In the genomic region with DNA sequence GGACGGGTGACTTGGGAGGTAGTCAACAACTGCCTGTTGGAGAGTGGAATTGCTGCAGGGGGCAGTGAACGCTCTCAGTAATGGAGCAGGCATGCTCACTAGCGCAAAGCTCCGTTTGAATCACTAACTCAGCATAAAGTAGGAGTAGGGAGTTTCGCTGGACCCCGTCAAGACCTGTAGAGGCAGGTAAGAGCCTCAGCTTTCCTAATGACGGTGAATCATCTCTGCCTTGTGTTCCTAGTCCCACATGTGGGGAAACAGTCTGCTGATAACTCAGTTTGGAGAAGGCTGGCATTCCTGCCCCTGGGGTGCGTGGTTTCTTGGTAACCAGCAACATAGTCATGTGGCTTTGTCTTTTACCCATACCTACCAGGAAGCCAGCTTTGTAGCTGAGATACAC, we compare ENCODE assay signal across 8 mouse cellular contexts. TPM values are rescaled to one million over a fixed set of nuclear protein-coding genes. Genes with fewer than 3 reads are reported as not detected.
DNase-seq lines count a peak whose midpoint lies in the region; ATAC-seq lines count a peak whose summit lies in the region.

No protein-coding gene starts in this region.

- no peaks in the 10 kb centered on the region for H3K9me3 ChIP-seq in heart, embryonic 10.5 days
- H3K9me3 ChIP-seq in hindbrain, embryonic 14.5 days (ENCODE audit: control insufficient read depth, low read length): no peaks in the 10 kb centered on the region

- 66% methylated on average over 8 of the region's 8 CpGs for WGBS in heart, embryonic 10.5 days
- WGBS in hindbrain, embryonic 14.5 days: 26% methylated on average over 8 of the region's 8 CpGs

- peaks cover 41% of the 10 kb centered on the region for H3K4me1 ChIP-seq in heart, embryonic 10.5 days
- peaks cover 17% of the 10 kb centered on the region for H3K4me1 ChIP-seq in hindbrain, embryonic 14.5 days (replicated peaks; ENCODE audit: control insufficient read depth, insufficient read depth, low read length)

- no peaks in the 10 kb centered on the region for H3K27me3 ChIP-seq in heart, embryonic 10.5 days (ENCODE audit: insufficient read depth, poor library complexity, severe bottlenecking)
- H3K27me3 ChIP-seq in hindbrain, embryonic 14.5 days (ENCODE audit: control insufficient read depth, insufficient read depth, low read length): no peaks in the 10 kb centered on the region

- no peak overlapping the region for H3K9ac ChIP-seq in hindbrain, embryonic 14.5 days

- intact Hi-C loops in heart, postnatal 36 days (cut with DNase I): no loop called here
- intact Hi-C loops in left cerebral cortex, postnatal 36 days (cut with DNase I): loop anchor here (5.0 kb wide), 1 partner anchor 45 kb away; no protein-coding TSS in a partner anchor

- no peak for ATAC-seq in hindbrain, embryonic 14.5 days (ENCODE audit: low FRiP score)

- peaks cover 46% of the 10 kb centered on the region for H3K36me3 ChIP-seq in heart, embryonic 10.5 days
- H3K36me3 ChIP-seq in hindbrain, embryonic 14.5 days (replicated peaks; ENCODE audit: control insufficient read depth, insufficient read depth): 0 out of 2 replicates have a peak, but pooled peaks cover under 1% of the 10 kb centered on the region

- H3K27ac ChIP-seq in heart, embryonic 10.5 days: no peak overlapping the region
- H3K27ac ChIP-seq in hindbrain, embryonic 14.5 days: peak overlapping the region; percentile 39

- peak overlapping the region; percentile 37 for H3K4me2 ChIP-seq in hindbrain, embryonic 14.5 days (replicated peaks)

- no peak for DNase-seq in heart, embryonic 10.5 days (ENCODE audit: low spot score)
- no peak for DNase-seq in heart, postnatal 36 days
- DNase-seq in embryo, embryonic 9.5 days (ENCODE audit: extremely low spot score): peak; percentile 15
- peak; percentile 39 for DNase-seq in hindbrain, embryonic 14.5 days (ENCODE audit: low spot score)
- peak; percentile 34 for DNase-seq in lung, postnatal 10 days
- no peak for DNase-seq in cerebellum, postnatal 4 days (ENCODE audit: low spot score in 2 of 2)
- DNase-seq in MN1 (ENCODE audit: low spot score): no peak
- no peak for DNase-seq in left cerebral cortex, postnatal 36 days (ENCODE audit: low spot score in 2 of 2)

- H3K4me3 ChIP-seq in heart, embryonic 10.5 days: 0 out of 2 replicates have a peak overlapping the region, but pooled peaks have one; percentile 16
- no peak overlapping the region for H3K4me3 ChIP-seq in hindbrain, embryonic 14.5 days (replicated peaks; ENCODE audit: low read length)

RNA-seq across cellular contexts. Expression of a gene that starts 3.0 kb away (rescaled TPM):
- 24.0 and 26.5 TPM in 2 replicates for polyA plus RNA-seq in heart, embryonic 10.5 days (2016; fragmentation: Nextera tagmentation; extraction: Ambion mirVana)
- 1 to 10 TPM; 3.6 to 5.8 TPM for total RNA-seq in heart, postnatal 36 days (2021)
- 6.6 and 7.9 TPM in 2 replicates for polyA plus RNA-seq in hindbrain, embryonic 14.5 days (2014; fragmentation: Nextera tagmentation; extraction: Ambion mirVana)
- 10 to 100 TPM; 21.6 to 29.7 TPM for total RNA-seq in left cerebral cortex, postnatal 36 days (2021)

RNA-seq across cellular contexts. Expression of a gene that starts 20.0 kb away (rescaled TPM):
- not detected in 2 replicates for polyA plus RNA-seq in heart, embryonic 10.5 days (2016; fragmentation: Nextera tagmentation; extraction: Ambion mirVana)
- total RNA-seq in heart, postnatal 36 days (2021): not detected
- not detected in 2 replicates for polyA plus RNA-seq in hindbrain, embryonic 14.5 days (2014; fragmentation: Nextera tagmentation; extraction: Ambion mirVana)
- under 1 TPM; 0.23 to 0.25 TPM for total RNA-seq in left cerebral cortex, postnatal 36 days (2021)

RNA-seq across cellular contexts. Expression of a gene that starts 56.7 kb away (rescaled TPM):
- polyA plus RNA-seq in heart, embryonic 10.5 days (2016; fragmentation: Nextera tagmentation; extraction: Ambion mirVana): 23.2 and 32.9 TPM in 2 replicates
- 1 to 10 TPM; 4.9 to 5.3 TPM for total RNA-seq in heart, postnatal 36 days (2021)
- polyA plus RNA-seq in hindbrain, embryonic 14.5 days (2014; fragmentation: Nextera tagmentation; extraction: Ambion mirVana): 22.1 and 23.7 TPM in 2 replicates
- total RNA-seq in left cerebral cortex, postnatal 36 days (2021): 10 to 100 TPM; 13.2 to 13.3 TPM

Comparison
In these comparisons a context has a peak if more than half of its experiments do, and no peak if none do; other contexts are left out.
1. DNase-seq: peak in embryo, embryonic 9.5 days (single experiment), hindbrain, embryonic 14.5 days (single experiment) and lung, postnatal 10 days (single experiment); none in heart, embryonic 10.5 days (single experiment), heart, postnatal 36 days (0 of 2), cerebellum, postnatal 4 days (0 of 2), MN1 (single experiment) and left cerebral cortex, postnatal 36 days (0 of 2).